Mouse (Mus musculus) lung, postnatal 0 days (tissue): ENCODE measurements at regions not wholly inside any gene's neighbourhood (a gene's known extent, or its start where the extent isn't known, plus 50 kb on each side); places are given as distances from the start of the nearest gene placed in this dataset.

Experiments
- ATAC-seq: fragments of 200-750 bp; cut with Nextera tagmentation; 2 replicates; pipeline ENCODE4 v1.8.0; 2017; ENCODE audit warnings: moderate library complexity
- DNase-seq: peaks from one replicate; pipeline ENCODE4 v3.0.0-alpha.2; 2016; ENCODE audit warnings: low spot score
- H3K27ac ChIP-seq: fragments of 300-500 bp; sonication (generic); 2 replicates; pipeline ENCODE4 v1.5.1; 2014; ENCODE audit warnings: antibody characterized with exemption, mild to moderate bottlenecking, low read length, mixed read lengths
- H3K27me3 ChIP-seq: fragments of 300-500 bp; sonication (generic); replicated peaks from 2 replicates; pipeline ENCODE4 v1.6.1; 2014; ENCODE audit warnings: low read length, mixed read lengths; ENCODE audit not compliant: insufficient read depth
- H3K36me3 ChIP-seq: fragments of 300-500 bp; sonication (generic); 2 replicates; pipeline ENCODE4 v1.6.1; 2014; ENCODE audit warnings: low read length, mixed read lengths; ENCODE audit not compliant: insufficient read depth
- H3K4me1 ChIP-seq: fragments of 300-500 bp; sonication (generic); 2 replicates; pipeline ENCODE4 v1.6.1; 2014; ENCODE audit warnings: antibody characterized with exemption, low read depth, low read length, mixed read lengths; ENCODE audit not compliant: insufficient read depth
- H3K4me2 ChIP-seq: fragments of 300-500 bp; sonication (generic); replicated peaks from 2 replicates; pipeline ENCODE4 v1.6.1; 2014; ENCODE audit warnings: low read depth, mild to moderate bottlenecking, low read length, moderate library complexity, mixed read lengths
- H3K4me3 ChIP-seq: fragments of 300-500 bp; sonication (generic); 2 replicates; pipeline ENCODE4 v1.5.1; 2014; ENCODE audit warnings: low read depth, low read length
- H3K9ac ChIP-seq: fragments of 300-500 bp; sonication (generic); replicated peaks from 2 replicates; pipeline ENCODE4 v1.6.1; 2014; ENCODE audit warnings: low read depth, mild to moderate bottlenecking
- H3K9me3 ChIP-seq: fragments of 300-500 bp; sonication (generic); 2 replicates; pipeline ENCODE4 v1.6.1; 2016; ENCODE audit warnings: low read length, mixed read lengths
- CTCF ChIP-seq: IDR thresholded peaks from 2 replicates; pipeline ENCODE4 v1.5.1; 2016; ENCODE audit warnings: antibody characterized with exemption, mild to moderate bottlenecking
- EP300 ChIP-seq: IDR thresholded peaks from 2 replicates; pipeline ENCODE4 v1.6.1; 2016; ENCODE audit warnings: antibody characterized with exemption, mild to moderate bottlenecking, control low read depth
- WGBS: fragments of 180-500 bp; shearing (Covaris S2); extraction: QIAGEN DNeasy Blood & Tissue Kit; methylation state at CpG from one replicate; pipeline ENCODE4 v1.1.7; 2014; 5-methylcytosine and 5-hydroxymethylcytosine counted together

DNA sequence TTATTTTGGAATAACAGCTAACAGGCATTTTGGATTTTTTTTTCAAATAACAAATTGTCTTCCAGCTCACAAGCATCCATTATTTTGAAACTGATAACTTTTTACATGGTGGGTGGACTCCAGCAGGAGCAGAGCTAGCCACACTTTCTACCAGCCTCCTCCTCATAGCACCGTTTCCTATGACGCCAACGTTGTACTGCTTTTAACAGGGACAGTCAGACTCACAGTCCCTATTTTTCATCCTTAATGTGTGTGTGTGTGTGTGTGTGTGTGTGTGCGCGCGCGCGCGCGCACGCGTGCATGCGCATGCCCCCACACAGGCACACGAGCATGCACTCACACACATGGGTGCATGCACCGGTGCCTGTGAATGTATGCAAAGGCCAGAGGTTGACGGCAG is 70.5 kb upstream of the S1pr3 start:
- H3K9ac ChIP-seq, result no peak overlapping the region
- no peak overlapping the region for H3K4me3 ChIP-seq
- H3K4me2 ChIP-seq, result no peak overlapping the region
- no peaks in the 10 kb centered on the region for H3K4me1 ChIP-seq
- no peaks in the 10 kb centered on the region for H3K36me3 ChIP-seq
- H3K27me3 ChIP-seq, result no peaks in the 10 kb centered on the region
- DNase-seq (no peak), ATAC-seq (no peak)
- 0 out of 2 replicates have a peak, but pooled peaks cover 2% of the 10 kb centered on the region for H3K9me3 ChIP-seq
- TF ChIP-seq CTCF (no peak), EP300 (no peak)
- 96% methylated on average over 16 of the region's 16 CpGs for WGBS
- H3K27ac ChIP-seq, result no peak overlapping the region

DNA sequence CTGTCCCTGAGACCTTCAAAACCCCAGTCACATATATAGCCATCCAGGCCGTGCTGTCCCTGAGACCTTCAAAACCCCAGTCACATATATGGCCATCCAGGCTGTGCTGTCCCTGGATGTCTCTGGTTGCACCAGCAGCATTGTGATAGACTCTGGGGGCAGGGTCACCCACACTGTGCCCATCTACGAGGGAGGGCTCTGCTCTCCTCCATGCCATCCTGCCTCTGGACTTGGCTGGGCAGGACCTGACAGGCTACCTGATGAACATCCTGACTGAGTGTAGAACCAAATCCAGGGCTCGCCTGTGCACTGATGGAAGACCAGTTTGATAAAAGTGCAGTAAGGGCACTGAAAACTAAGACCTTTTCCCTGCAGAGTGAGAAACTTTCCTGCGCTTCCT is 63.1 kb upstream of the S1pr3 start:
- H3K27me3 ChIP-seq, result no peaks in the 10 kb centered on the region
- no peak overlapping the region for H3K27ac ChIP-seq
- H3K4me2 ChIP-seq, result no peak overlapping the region
- no peak for DNase-seq
- 84% methylated on average over 4 of the region's 4 CpGs for WGBS
- no peak for ATAC-seq
- H3K9me3 ChIP-seq, result 0 out of 2 replicates have a peak, but pooled peaks cover 2% of the 10 kb centered on the region
- no peak overlapping the region for H3K4me3 ChIP-seq
- no peaks in the 10 kb centered on the region for H3K36me3 ChIP-seq
- no peak overlapping the region for H3K9ac ChIP-seq
- TF ChIP-seq CTCF, result no peak
- TF ChIP-seq EP300, result no peak
- peaks cover 4% of the 10 kb centered on the region; the same call in 1 of the 2 replicates for H3K4me1 ChIP-seq

DNA sequence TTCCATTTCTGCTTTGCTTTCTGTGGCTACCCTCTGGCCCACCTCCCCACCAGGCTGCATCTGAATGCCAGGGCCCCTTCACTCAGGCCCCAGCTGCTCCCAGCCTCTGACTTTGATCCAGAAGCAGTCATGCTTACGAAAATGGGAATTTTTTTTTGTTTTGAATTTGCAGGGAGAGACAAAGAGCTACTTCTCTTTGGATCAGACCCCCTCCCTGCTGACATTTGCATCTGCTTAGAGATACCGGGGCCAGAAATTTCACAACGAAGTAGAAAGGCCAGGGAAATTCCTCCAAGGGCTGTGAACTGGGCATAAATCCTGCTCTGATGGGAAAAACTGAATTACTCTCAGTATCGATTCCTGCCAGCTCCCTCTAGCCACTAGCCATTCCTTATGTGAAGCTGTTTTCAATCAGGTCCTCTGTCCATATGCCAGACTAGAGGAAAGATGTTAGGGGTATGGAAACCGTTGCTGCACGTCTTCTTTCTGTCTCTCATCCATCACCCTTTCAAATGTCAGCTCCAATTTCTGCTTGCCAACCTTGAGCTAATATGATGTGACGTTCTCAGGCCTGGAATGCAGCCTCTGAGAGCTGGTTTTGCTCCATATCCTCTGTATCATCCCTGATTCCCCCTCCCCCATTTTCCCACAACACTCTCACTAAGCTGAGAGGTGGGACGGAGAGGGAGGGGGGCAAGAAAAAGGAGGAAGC is 62.4 kb upstream of the S1pr3 start:
- Histone ChIP-seq H3K9ac (no peak overlapping the region), H3K9me3 (0 out of 2 replicates have a peak, but pooled peaks cover 2% of the 10 kb centered on the region), H3K27ac (no peak overlapping the region), H3K4me3 (no peak overlapping the region), H3K4me2 (no peak overlapping the region), H3K4me1 (peaks cover 4% of the 10 kb centered on the region; the same call in 1 of the 2 replicates), H3K27me3 (no peaks in the 10 kb centered on the region), H3K36me3 (no peaks in the 10 kb centered on the region)
- DNase-seq, result peak; percentile 68
- TF ChIP-seq EP300 (peak; percentile 38; the same call in 1 of the 2 replicates), CTCF (no peak)
- 36% methylated on average over 8 of the region's 8 CpGs for WGBS
- ATAC-seq, result peak; percentile 46

DNA sequence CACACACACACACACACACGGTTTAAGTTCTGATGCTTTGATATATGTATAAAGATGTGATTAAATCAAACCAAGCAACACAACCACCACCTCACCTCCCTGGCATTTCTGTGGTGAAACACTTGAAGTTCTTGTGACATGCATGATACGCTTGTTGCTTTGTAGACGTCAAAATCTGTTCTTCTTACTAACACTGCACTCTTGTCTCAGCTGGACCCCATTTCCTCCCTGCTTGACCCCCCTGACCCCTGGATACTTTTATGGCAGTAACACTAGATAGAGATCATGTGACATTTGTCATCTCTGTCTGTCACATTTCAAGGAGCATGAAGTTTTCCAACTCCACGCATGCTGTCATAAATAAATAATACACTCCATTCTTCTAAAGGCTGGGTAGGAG is 59.7 kb upstream of the S1pr3 start:
- Histone ChIP-seq H3K4me1 (peaks cover 4% of the 10 kb centered on the region; the same call in 1 of the 2 replicates), H3K36me3 (no peaks in the 10 kb centered on the region), H3K27ac (no peak overlapping the region), H3K9ac (no peak overlapping the region), H3K4me3 (no peak overlapping the region), H3K9me3 (no peaks in the 10 kb centered on the region), H3K27me3 (no peaks in the 10 kb centered on the region), H3K4me2 (no peak overlapping the region)
- TF ChIP-seq CTCF, result no peak
- TF ChIP-seq EP300, result no peak
- WGBS, result 43% methylated on average over 4 of the region's 4 CpGs
- peak; percentile 50 for DNase-seq
- ATAC-seq, result no peak

DNA sequence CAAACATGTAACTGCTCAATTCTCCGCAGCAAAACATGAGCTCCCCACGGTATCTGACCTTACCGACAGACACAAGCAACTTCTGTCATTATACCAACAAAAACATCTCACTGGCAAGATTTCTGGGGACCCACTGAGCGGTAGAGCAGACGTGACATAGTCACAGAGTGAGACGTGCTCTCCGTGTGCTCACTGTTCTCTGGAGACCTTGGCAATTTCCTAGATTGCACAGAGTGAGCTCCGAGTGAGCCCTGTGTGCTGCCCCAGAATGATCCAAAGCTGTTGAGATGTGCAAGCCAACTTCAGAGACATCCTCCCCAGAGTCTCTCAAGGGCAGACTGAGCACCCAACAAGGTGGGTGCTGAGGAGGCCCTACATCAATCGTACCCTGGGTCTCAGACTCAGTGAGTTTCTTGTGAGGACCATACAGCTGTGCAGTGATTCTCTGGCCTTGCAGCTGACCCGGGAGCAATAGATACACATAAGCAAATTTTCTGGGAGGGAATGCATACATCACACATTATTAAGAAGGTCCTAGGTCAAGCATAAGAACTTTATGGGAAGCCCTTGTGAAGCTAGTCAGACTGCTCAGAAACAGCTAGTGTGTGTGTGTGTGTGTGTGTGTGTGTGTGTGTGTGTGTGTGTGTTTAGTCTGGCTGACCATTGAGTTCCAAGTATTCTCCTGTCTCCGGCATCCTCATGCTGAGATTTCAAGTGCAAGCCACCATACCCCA is 58.5 kb upstream of the S1pr3 start:
- DNase-seq (peak; percentile 17), ATAC-seq (peak; percentile 38)
- no peaks in the 10 kb centered on the region for H3K36me3 ChIP-seq
- WGBS, result 50% methylated on average over 11 of the region's 11 CpGs
- H3K4me1 ChIP-seq, result peaks cover 4% of the 10 kb centered on the region; the same call in 1 of the 2 replicates
- no peaks in the 10 kb centered on the region for H3K27me3 ChIP-seq
- no peak overlapping the region for H3K4me2 ChIP-seq
- no peaks in the 10 kb centered on the region for H3K9me3 ChIP-seq
- H3K9ac ChIP-seq, result no peak overlapping the region
- H3K4me3 ChIP-seq, result no peak overlapping the region
- no peak overlapping the region for H3K27ac ChIP-seq
- TF ChIP-seq EP300 (no peak), CTCF (no peak)

DNA sequence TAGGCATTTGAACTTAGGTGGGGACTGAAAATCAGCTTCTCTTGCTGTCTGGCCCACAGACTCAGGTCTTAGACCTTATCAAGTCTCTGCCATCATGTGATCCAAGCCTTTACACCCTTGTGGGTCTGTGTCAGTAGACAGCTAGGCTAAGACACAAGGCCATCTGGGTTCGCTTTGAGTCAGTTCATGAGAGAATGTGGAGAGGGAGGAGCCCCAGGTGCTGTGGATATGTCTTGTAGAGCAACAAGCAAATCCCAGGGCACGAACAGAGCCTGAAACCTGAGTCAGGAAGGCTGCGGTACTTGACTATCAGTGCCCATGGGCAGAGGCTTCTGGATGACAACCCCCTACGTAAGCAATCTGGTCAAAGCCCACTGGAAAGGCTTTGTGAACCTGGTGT is 55.6 kb upstream of the S1pr3 start:
- H3K9ac ChIP-seq, result no peak overlapping the region
- ATAC-seq (no peak), DNase-seq (no peak)
- TF ChIP-seq CTCF (no peak), EP300 (no peak)
- H3K27ac ChIP-seq, result no peak overlapping the region
- H3K4me2 ChIP-seq, result no peak overlapping the region
- 87% methylated on average over 4 of the region's 4 CpGs for WGBS
- no peaks in the 10 kb centered on the region for H3K4me1 ChIP-seq
- H3K27me3 ChIP-seq, result no peaks in the 10 kb centered on the region
- no peaks in the 10 kb centered on the region for H3K9me3 ChIP-seq
- H3K36me3 ChIP-seq, result no peaks in the 10 kb centered on the region
- no peak overlapping the region for H3K4me3 ChIP-seq
